ENCODE assay signal across 9 mouse cellular contexts in the genomic region with DNA sequence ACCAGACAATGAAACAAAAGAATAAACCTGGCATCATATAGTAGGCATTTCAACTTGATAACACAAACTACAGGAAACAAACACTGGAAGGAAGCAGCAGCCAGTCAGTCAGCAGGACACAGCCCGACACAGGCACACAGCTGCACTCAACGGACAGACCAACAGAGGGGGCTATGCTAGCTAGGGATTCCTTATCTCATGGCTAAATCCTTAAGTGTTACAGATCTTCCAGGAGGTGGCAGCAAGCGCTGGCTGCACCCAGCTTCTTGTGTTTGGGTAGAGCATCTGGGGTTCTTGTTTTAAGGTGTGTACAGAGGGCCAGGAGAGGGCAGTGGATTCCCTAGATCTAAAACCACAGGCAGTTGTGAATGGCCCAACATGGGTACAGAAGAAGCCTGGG. TPM values are rescaled to one million over a fixed set of nuclear protein-coding genes. Genes with fewer than 3 reads are reported as not detected.
DNase-seq lines count a peak whose midpoint lies in the region; ATAC-seq lines count a peak whose summit lies in the region.
"Had no signal": no experiment of that assay in that cellular context is flagged by ENCODE, and none has a peak within 500 bp of the region (broad histone marks: within the 10 kb centered on the region; RNA-seq: fewer than 3 reads in every experiment).

No protein-coding gene starts in this region.

- DNase-seq in 3T3-L1 (ENCODE audit: low read depth, low spot score) (peak; percentile 87), MEL-GATA-1-ER (ENCODE audit: extremely low read depth, low read depth) (peak; percentile 26)
- peak; percentile 57 for DNase-seq in cerebellum, adult 8-10 months
- peak; percentile 70 for DNase-seq in frontal cortex, postnatal 14 days (ENCODE audit: low spot score in 2 of 2)
- peak; percentile 62 to 87 for DNase-seq in left cerebral cortex, postnatal 10 days (ENCODE audit: extremely low spot score in 1 of 2, low spot score in 2 of 2)
- DNase-seq in midbrain, embryonic 14.5 days: peak; percentile 83
- DNase-seq in thymus, postnatal 0 days (ENCODE audit: low spot score): peak; percentile 81

- no peak overlapping the region for H3K4me3 ChIP-seq in intestine, embryonic 15.5 days (replicated peaks)
- H3K4me3 ChIP-seq in midbrain, embryonic 14.5 days (replicated peaks; ENCODE audit: low read depth, low read length): no peak overlapping the region
- H3K4me3 ChIP-seq: embryonic facial prominence, embryonic 15.5 days had no signal

- no peak overlapping the region for H3K9ac ChIP-seq in intestine, embryonic 15.5 days
- no peak overlapping the region for H3K9ac ChIP-seq in midbrain, embryonic 14.5 days (replicated peaks; ENCODE audit: low read length)
- H3K9ac ChIP-seq: embryonic facial prominence, embryonic 15.5 days had no signal

- no peaks in the 10 kb centered on the region for H3K27me3 ChIP-seq in intestine, embryonic 15.5 days (replicated peaks)
- H3K27me3 ChIP-seq in midbrain, embryonic 14.5 days (ENCODE audit: control insufficient read depth, insufficient read depth, low read length): no peaks in the 10 kb centered on the region
- H3K27me3 ChIP-seq: embryonic facial prominence, embryonic 15.5 days had no signal

- no peak overlapping the region for H3K27ac ChIP-seq in intestine, embryonic 15.5 days
- no peak overlapping the region for H3K27ac ChIP-seq in midbrain, embryonic 14.5 days (replicated peaks; ENCODE audit: low read depth, low read length)
- H3K27ac ChIP-seq: embryonic facial prominence, embryonic 15.5 days had no signal

- H3K9me3 ChIP-seq in intestine, embryonic 15.5 days: no peaks in the 10 kb centered on the region
- no peaks in the 10 kb centered on the region for H3K9me3 ChIP-seq in midbrain, embryonic 14.5 days (ENCODE audit: control insufficient read depth, low read length)
- H3K9me3 ChIP-seq: embryonic facial prominence, embryonic 15.5 days had no signal

- ATAC-seq in intestine, embryonic 15.5 days: peak; percentile 64
- ATAC-seq in midbrain, embryonic 14.5 days (ENCODE audit: low FRiP score, low TSS enrichment): no peak

- WGBS in intestine, embryonic 15.5 days: 33% methylated on average over 3 of the region's 3 CpGs
- WGBS in midbrain, embryonic 14.5 days: 38% methylated on average over 3 of the region's 3 CpGs

- intact Hi-C loops in left cerebral cortex, postnatal 10 days (cut with DNase I): loop anchor here (10.0 kb wide), 1 partner anchor 212 kb away; no protein-coding TSS in a partner anchor

- no peaks in the 10 kb centered on the region for H3K4me1 ChIP-seq in intestine, embryonic 15.5 days (replicated peaks)
- no peaks in the 10 kb centered on the region for H3K4me1 ChIP-seq in midbrain, embryonic 14.5 days (ENCODE audit: control insufficient read depth, insufficient read depth, low read length)
- H3K4me1 ChIP-seq: embryonic facial prominence, embryonic 15.5 days had no signal

- H3K36me3 ChIP-seq in intestine, embryonic 15.5 days: peaks cover 52% of the 10 kb centered on the region
- peaks cover 95% of the 10 kb centered on the region for H3K36me3 ChIP-seq in midbrain, embryonic 14.5 days (ENCODE audit: control insufficient read depth, insufficient read depth, low read length)

- no peak overlapping the region for H3K4me2 ChIP-seq in intestine, embryonic 15.5 days (replicated peaks)
- H3K4me2 ChIP-seq in midbrain, embryonic 14.5 days (ENCODE audit: low read length): no peak overlapping the region
- H3K4me2 ChIP-seq: embryonic facial prominence, embryonic 15.5 days had no signal

RNA-seq across cellular contexts. Expression of a gene that starts 12.7 kb away (rescaled TPM):
- polyA plus RNA-seq in intestine, embryonic 15.5 days (2015; fragmentation: Nextera tagmentation; extraction: Ambion mirVana): 177 and 190 TPM in 2 replicates
- total RNA-seq in left cerebral cortex, postnatal 10 days (2021): 100 to 1,000 TPM; 158 to 163 TPM
- polyA plus RNA-seq in midbrain, embryonic 14.5 days (2014; fragmentation: Nextera tagmentation; extraction: Ambion mirVana): 440 and 461 TPM in 2 replicates
- 325 and 329 TPM in 2 replicates for polyA plus RNA-seq in thymus, postnatal 0 days (2015; fragmentation: Nextera tagmentation; extraction: Ambion mirVana)

RNA-seq across cellular contexts. Expression of a gene that starts 24.3 kb away (rescaled TPM):
- 13.2 and 14.0 TPM in 2 replicates for polyA plus RNA-seq in intestine, embryonic 15.5 days (2015; fragmentation: Nextera tagmentation; extraction: Ambion mirVana)
- total RNA-seq in left cerebral cortex, postnatal 10 days (2021): 10 to 100 TPM; 86.1 to 86.4 TPM
- 26.7 and 33.5 TPM in 2 replicates for polyA plus RNA-seq in midbrain, embryonic 14.5 days (2014; fragmentation: Nextera tagmentation; extraction: Ambion mirVana)
- 14.3 and 18.3 TPM in 2 replicates for polyA plus RNA-seq in thymus, postnatal 0 days (2015; fragmentation: Nextera tagmentation; extraction: Ambion mirVana)

RNA-seq across cellular contexts. Expression of a gene that starts 49.8 kb away (rescaled TPM):
- 10.7 and 11.2 TPM in 2 replicates for polyA plus RNA-seq in intestine, embryonic 15.5 days (2015; fragmentation: Nextera tagmentation; extraction: Ambion mirVana)
- total RNA-seq in left cerebral cortex, postnatal 10 days (2021): 10 to 100 TPM; 80.7 to 87.0 TPM
- 39.0 and 43.4 TPM in 2 replicates for polyA plus RNA-seq in midbrain, embryonic 14.5 days (2014; fragmentation: Nextera tagmentation; extraction: Ambion mirVana)
- 1.5 and 1.8 TPM in 2 replicates for polyA plus RNA-seq in thymus, postnatal 0 days (2015; fragmentation: Nextera tagmentation; extraction: Ambion mirVana)

RNA-seq across cellular contexts. Expression of a gene that starts 58.7 kb away (rescaled TPM):
- polyA plus RNA-seq in intestine, embryonic 15.5 days (2015; fragmentation: Nextera tagmentation; extraction: Ambion mirVana): not detected in 2 replicates
- not detected for total RNA-seq in left cerebral cortex, postnatal 10 days (2021)
- 0.22 TPM in 1 of 2 replicates, not detected in the other for polyA plus RNA-seq in midbrain, embryonic 14.5 days (2014; fragmentation: Nextera tagmentation; extraction: Ambion mirVana)
- polyA plus RNA-seq in thymus, postnatal 0 days (2015; fragmentation: Nextera tagmentation; extraction: Ambion mirVana): not detected in 2 replicates
- polyA plus RNA-seq: embryonic facial prominence, embryonic 15.5 days had no signal

Comparison
In these comparisons a context has a peak if more than half of its experiments do, and no peak if none do; other contexts are left out.
1. DNase-seq: peak in every context shown above with its lines; median percentile 87 in 3T3-L1; 83 in midbrain, embryonic 14.5 days; 81 in thymus, postnatal 0 days; 74 in left cerebral cortex, postnatal 10 days; 70 in frontal cortex, postnatal 14 days; 57 in cerebellum, adult 8-10 months; 26 in MEL-GATA-1-ER.